In genomic region chr17:65903011-65903410, GRCm38 (mm10) we compare ENCODE assay signal across 22 mouse cellular contexts. TPM values are rescaled to one million over a fixed set of nuclear protein-coding genes. Genes with fewer than 3 reads are reported as not detected.
DNase-seq lines count a peak whose midpoint lies in the region; ATAC-seq and TF ChIP-seq lines count a peak whose summit lies in the region.
"Had no signal": no experiment of that assay in that cellular context is flagged by ENCODE, and none has a peak within 500 bp of the region (broad histone marks: within the 10 kb centered on the region; RNA-seq: fewer than 3 reads in every experiment).

No protein-coding gene starts in this region.

- H3K4me3 ChIP-seq in liver, embryonic 14.5 days (ENCODE audit: insufficient read depth in 1 of 2, low read depth in 2 of 2, low read length in 2 of 2): no peak overlapping the region
- H3K4me3 ChIP-seq in forebrain, embryonic 10.5 days: no peak overlapping the region
- H3K4me3 ChIP-seq: hindbrain, embryonic 15.5 days; limb, embryonic 12.5 days; liver, embryonic 13.5 days; myocyte had no signal

- H3K36me3 ChIP-seq in liver, embryonic 14.5 days (replicated peaks; ENCODE audit: control insufficient read depth, insufficient read depth, low read depth): no peaks in the 10 kb centered on the region
- H3K36me3 ChIP-seq in forebrain, embryonic 10.5 days (replicated peaks): peaks cover 13% of the 10 kb centered on the region; the same call in 1 of the 2 replicates
- H3K36me3 ChIP-seq: hindbrain, embryonic 15.5 days; limb, embryonic 12.5 days; liver, embryonic 13.5 days had no signal

- H3K9me3 ChIP-seq in liver, embryonic 14.5 days (ENCODE audit: control insufficient read depth, low read length): no peaks in the 10 kb centered on the region; the same call in 1 of the 2 replicates
- H3K9me3 ChIP-seq in forebrain, embryonic 10.5 days: peaks cover 14% of the 10 kb centered on the region; the same call in 1 of the 2 replicates
- H3K9me3 ChIP-seq: hindbrain, embryonic 15.5 days; liver, embryonic 13.5 days had no signal

- H3K27ac ChIP-seq in liver, embryonic 14.5 days: no peak overlapping the region
- H3K27ac ChIP-seq in forebrain, embryonic 10.5 days: no peak overlapping the region
- H3K27ac ChIP-seq: hindbrain, embryonic 15.5 days; limb, embryonic 12.5 days; liver, embryonic 13.5 days had no signal

- H3K27me3 ChIP-seq in liver, embryonic 14.5 days (ENCODE audit: control insufficient read depth, insufficient read depth, low read length): no peaks in the 10 kb centered on the region
- H3K27me3 ChIP-seq in forebrain, embryonic 10.5 days (ENCODE audit: poor library complexity, severe bottlenecking): no peaks in the 10 kb centered on the region
- H3K27me3 ChIP-seq: hindbrain, embryonic 15.5 days; limb, embryonic 12.5 days; liver, embryonic 13.5 days had no signal

- DNase-seq in heart, postnatal 4 days: peak; percentile 3
- DNase-seq in heart, adult 9 months (ENCODE audit: low spot score in 2 of 2): no peak
- DNase-seq in liver, embryonic 14.5 days (ENCODE audit: low read depth in 3 of 3, low spot score in 3 of 3): no peak
- DNase-seq in liver: no peak
- peak; percentile 11 to 34 for DNase-seq in B cell, adult 2 months
- DNase-seq in R1 (ENCODE audit: low read depth, low spot score): peak; percentile 56
- DNase-seq in thymus, postnatal 0 days (ENCODE audit: low spot score): no peak
- no peak for DNase-seq in forebrain, embryonic 10.5 days (ENCODE audit: extremely low spot score, low spot score)
- DNase-seq: adrenal gland, postnatal 36 days; cerebellum, adult 9-10 months; gastrocnemius, postnatal 25 days; heart, adult 18-20 months; heart, postnatal 36 days; kidney, adult 11 months; kidney, postnatal 10 days; liver, embryonic 13.5 days; midbrain, embryonic 14.5 days; thymus, postnatal 4 days had no signal

- H3K4me1 ChIP-seq in liver, embryonic 14.5 days (replicated peaks; ENCODE audit: control insufficient read depth in 2 of 2, insufficient read depth in 2 of 2, low read length in 1 of 2): peaks cover 0 to 2% of the 10 kb centered on the region in 2 experiments; a peak in 2 of 4 replicates
- H3K4me1 ChIP-seq in forebrain, embryonic 10.5 days: peaks cover 7% of the 10 kb centered on the region
- H3K4me1 ChIP-seq: hindbrain, embryonic 15.5 days had no signal

- TF ChIP-seq CTCF in liver, embryonic 14.5 days (IDR thresholded peaks at IDR 0.05; ENCODE audit: low read depth): peak; percentile 30; the same call in 1 of the 2 replicates

- WGBS in liver, embryonic 14.5 days (ENCODE audit: insufficient replicate concordance): 79% methylated on average over 1 of the region's 1 CpGs
- WGBS in forebrain, embryonic 10.5 days: 85% methylated on average over 1 of the region's 1 CpGs

- H3K4me2 ChIP-seq in liver, embryonic 14.5 days (ENCODE audit: low read depth): no peak overlapping the region
- H3K4me2 ChIP-seq: hindbrain, embryonic 15.5 days; limb, embryonic 12.5 days; liver, embryonic 13.5 days had no signal

- H3K9ac ChIP-seq in liver, embryonic 14.5 days (replicated peaks): no peak overlapping the region
- H3K9ac ChIP-seq: hindbrain, embryonic 15.5 days; limb, embryonic 12.5 days; liver, embryonic 13.5 days had no signal

- TF ChIP-seq EP300 in liver, embryonic 14.5 days (IDR thresholded peaks at IDR 0.05; ENCODE audit: low read depth): no peak

- no peak for ATAC-seq in liver, embryonic 14.5 days (ENCODE audit: insufficient read depth)
- ATAC-seq: forebrain, embryonic 16.5 days had no signal

RNA-seq across cellular contexts. Expression of gene Ralbp1, which starts 17.4 kb away (rescaled TPM):
- 10 to 100 TPM; 29.3 to 33.4 TPM for total RNA-seq in heart, postnatal 4 days (2021)
- polyA plus RNA-seq in liver, embryonic 14.5 days (2012; rRNA removed): 11.0 and 15.7 TPM in 2 replicates
- 36.0 and 38.1 TPM in 2 replicates for polyA plus RNA-seq in liver, embryonic 14.5 days (2014; fragmentation: Nextera tagmentation; extraction: Ambion mirVana)
- polyA plus RNA-seq in thymus, postnatal 0 days (2015; fragmentation: Nextera tagmentation; extraction: Ambion mirVana): 94.9 and 105 TPM in 2 replicates
- 48.6 and 50.0 TPM in 2 replicates for polyA plus RNA-seq in forebrain, embryonic 10.5 days (2016; fragmentation: Nextera tagmentation; extraction: Ambion mirVana)

RNA-seq across cellular contexts. Expression of gene Twsg1, which starts 48.0 kb away (rescaled TPM):
- 10 to 100 TPM; 80.3 to 81.0 TPM for total RNA-seq in heart, postnatal 4 days (2021)
- 7.7 and 8.1 TPM in 2 replicates for polyA plus RNA-seq in liver, embryonic 14.5 days (2012; rRNA removed)
- polyA plus RNA-seq in liver, embryonic 14.5 days (2014; fragmentation: Nextera tagmentation; extraction: Ambion mirVana): 16.1 and 18.3 TPM in 2 replicates
- 66.4 and 68.7 TPM in 2 replicates for polyA plus RNA-seq in thymus, postnatal 0 days (2015; fragmentation: Nextera tagmentation; extraction: Ambion mirVana)
- 85.6 and 87.5 TPM in 2 replicates for polyA plus RNA-seq in forebrain, embryonic 10.5 days (2016; fragmentation: Nextera tagmentation; extraction: Ambion mirVana)

Comparison
In these comparisons a context has a peak if more than half of its experiments do, and no peak if none do; other contexts are left out.
1. DNase-seq: peak in heart, postnatal 4 days (single experiment), B cell, adult 2 months (2 of 2) and R1 (single experiment); none in heart, adult 9 months (0 of 2), liver, embryonic 14.5 days (0 of 3), liver (single experiment), thymus, postnatal 0 days (single experiment) and forebrain, embryonic 10.5 days (single experiment).